Mouse (Mus musculus): Measurements from ENCODE around the gene Drd1. TPM values are rescaled to one million over a fixed set of nuclear protein-coding genes. Genes with fewer than 3 reads are reported as not detected.

Gene Drd1
- polyA plus RNA-seq (2012; rRNA removed): 4.8 and 5.6 TPM in 2 replicates

- peak; percentile 49 to 91 for DNase-seq (ENCODE audit: extremely low spot score in 1 of 2, low spot score in 1 of 2)
Measured at GRCm38 (mm10) chr13:54055448-54055861, at the start of gene Drd1. Drd1 (minus strand) TSS chr13:54055705.

GRCm38 (mm10) chr13:54103866-54104265, 48.4 kb upstream of the Drd1 start:
- no peak for DNase-seq (ENCODE audit: extremely low spot score in 1 of 2, low spot score in 1 of 2)

- DNase-seq (ENCODE audit: extremely low spot score in 1 of 2, low spot score in 1 of 2): no peak
Measured at GRCm38 (mm10) chr13:54103271-54103670, 47.8 kb upstream of the Drd1 start.

GRCm38 (mm10) chr13:54102061-54102460, 46.6 kb upstream of the Drd1 start:
- DNase-seq (ENCODE audit: extremely low spot score in 1 of 2, low spot score in 1 of 2): no peak

GRCm38 (mm10) chr13:54101031-54101820, 45.7 kb upstream of the Drd1 start:
- peak; percentile 84 to 93 for DNase-seq (ENCODE audit: extremely low spot score in 1 of 2, low spot score in 1 of 2)

- DNase-seq (ENCODE audit: extremely low spot score in 1 of 2, low spot score in 1 of 2): no peak
Measured at GRCm38 (mm10) chr13:54097797-54098196, 42.3 kb upstream of the Drd1 start.

GRCm38 (mm10) chr13:54097227-54097626, 41.7 kb upstream of the Drd1 start:
- DNase-seq (ENCODE audit: extremely low spot score in 1 of 2, low spot score in 1 of 2): no peak

- no peak for DNase-seq (ENCODE audit: extremely low spot score in 1 of 2, low spot score in 1 of 2)
Measured at GRCm38 (mm10) chr13:54095721-54096120, 40.2 kb upstream of the Drd1 start.

GRCm38 (mm10) chr13:54094963-54095362, 39.5 kb upstream of the Drd1 start:
- DNase-seq (ENCODE audit: extremely low spot score in 1 of 2, low spot score in 1 of 2): no peak

GRCm38 (mm10) chr13:54094349-54094748, 38.8 kb upstream of the Drd1 start:
- no peak for DNase-seq (ENCODE audit: extremely low spot score in 1 of 2, low spot score in 1 of 2)

GRCm38 (mm10) chr13:54091719-54092118, 36.2 kb upstream of the Drd1 start:
- no peak for DNase-seq (ENCODE audit: extremely low spot score in 1 of 2, low spot score in 1 of 2)

GRCm38 (mm10) chr13:54085266-54085665, 29.8 kb upstream of the Drd1 start:
- no peak for DNase-seq (ENCODE audit: extremely low spot score in 1 of 2, low spot score in 1 of 2)

GRCm38 (mm10) chr13:54084826-54085225, 29.3 kb upstream of the Drd1 start:
- DNase-seq (ENCODE audit: extremely low spot score in 1 of 2, low spot score in 1 of 2): no peak

- DNase-seq (ENCODE audit: extremely low spot score in 1 of 2, low spot score in 1 of 2): no peak
Measured at GRCm38 (mm10) chr13:54084178-54084577, 28.7 kb upstream of the Drd1 start.

GRCm38 (mm10) chr13:54082946-54083345, 27.4 kb upstream of the Drd1 start:
- DNase-seq (ENCODE audit: extremely low spot score in 1 of 2, low spot score in 1 of 2): no peak

GRCm38 (mm10) chr13:54080785-54081184, 25.3 kb upstream of the Drd1 start:
- no peak for DNase-seq (ENCODE audit: extremely low spot score in 1 of 2, low spot score in 1 of 2)

- no peak for DNase-seq (ENCODE audit: extremely low spot score in 1 of 2, low spot score in 1 of 2)
Measured at GRCm38 (mm10) chr13:54079782-54080759, 24.6 kb upstream of the Drd1 start.

GRCm38 (mm10) chr13:54077470-54078174, 22.1 kb upstream of the Drd1 start:
- no peak for DNase-seq (ENCODE audit: extremely low spot score in 1 of 2, low spot score in 1 of 2)

- DNase-seq (ENCODE audit: extremely low spot score in 1 of 2, low spot score in 1 of 2): no peak
Measured at GRCm38 (mm10) chr13:54076762-54077460, 21.4 kb upstream of the Drd1 start.

- no peak for DNase-seq (ENCODE audit: extremely low spot score in 1 of 2, low spot score in 1 of 2)
Measured at GRCm38 (mm10) chr13:54076051-54076450, 20.5 kb upstream of the Drd1 start.

Data from frontal cortex, adult 2 months (tissue).